Mouse (Mus musculus): ENCODE measurements around the gene Vmn2r24.

DNA sequence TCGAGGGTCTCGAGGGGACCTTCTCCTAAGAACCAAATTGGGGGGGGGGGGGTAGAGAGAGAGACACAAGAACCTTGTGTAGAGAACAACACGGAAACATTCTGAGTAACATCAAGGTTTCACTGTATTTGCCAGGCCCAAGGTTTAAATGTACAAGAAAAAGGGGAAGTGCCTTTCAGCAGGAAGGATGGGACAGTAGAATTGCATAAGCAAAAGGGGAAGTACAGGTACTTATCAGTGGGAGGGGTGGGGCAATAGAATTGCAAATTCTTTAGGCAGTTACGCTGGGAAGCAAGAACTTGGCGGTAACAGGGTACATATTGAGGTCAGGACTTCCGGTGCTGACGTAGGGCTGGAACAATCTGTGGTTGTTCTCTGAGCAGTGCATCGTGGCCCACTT, 41.3 kb downstream of the Vmn2r24 start:
- TF ChIP-seq GATA1 (IDR thresholded peaks at IDR 0.05; ENCODE audit: borderline replicate concordance, low read length) = no peak
- TF ChIP-seq FLI1 (IDR thresholded peaks at IDR 0.05; ENCODE audit: low read length) = no peak

Measured in megakaryocyte, embryonic 14.5 days (primary cell).